Mouse (Mus musculus) left cerebral cortex, postnatal 14 days (tissue): ENCODE measurements around the gene Dhx34. TPM values are rescaled to one million over a fixed set of nuclear protein-coding genes. Genes with fewer than 3 reads are reported as not detected.

Experiments used
- DNase-seq, 2 experiments: peaks; one replicate each; pipeline ENCODE4 v3.0.0; 2021 to 2022; ENCODE audit warnings: low spot score in 2 of 2, mixed read lengths in 1 of 2
- intact Hi-C: fragments of 180-260 bp; cut with DNase I; formaldehyde crosslinking; loops from one replicate; pipeline ENCODE4 v1.15.1; 2025
- total RNA-seq, 2 experiments: library from RNA; stranded (reverse); gene quantifications; 2 replicates each; pipeline ENCODE4 v1.2.3; 2021

Gene Dhx34
- total RNA-seq, 2 experiments from 2014 or later, result 10.7 to 11.2 TPM

GRCm38 (mm10) chr7:16229869-16230268 is 8.0 kb upstream of the Dhx34 start:
- intact Hi-C loops, result loop anchor here (5.0 kb wide), 1 partner anchor 32 kb away; no protein-coding TSS in a partner anchor
- DNase-seq, result no peak

- no peak for DNase-seq
- intact Hi-C loops, result no loop called here
Measured at GRCm38 (mm10) chr7:16213986-16214385, 7.9 kb downstream of the Dhx34 start.

- no peak for DNase-seq
- intact Hi-C loops, result no loop called here
Measured at GRCm38 (mm10) chr7:16213196-16213595, 8.6 kb downstream of the Dhx34 start.

GRCm38 (mm10) chr7:16210862-16211365 is 10.9 kb downstream of the Dhx34 start:
- intact Hi-C loops, result no loop called here

GRCm38 (mm10) chr7:16208781-16209665 is 12.8 kb downstream of the Dhx34 start:
- intact Hi-C loops, result loop anchor here (10.0 kb wide), 1 partner anchor 166 kb away; no protein-coding TSS in a partner anchor
- DNase-seq, result no peak

More at GRCm38 (mm10) chr7:16210862-16211365, 10.9 kb downstream of the Dhx34 start:
- DNase-seq, result no peak

GRCm38 (mm10) chr7:16207496-16207895 is 14.3 kb downstream of the Dhx34 start:
- intact Hi-C loops, result loop anchor here (10.0 kb wide), 1 partner anchor 167 kb away; no protein-coding TSS in a partner anchor
- DNase-seq, result peak; percentile 32 to 60

- intact Hi-C loops, result loop anchor here (10.0 kb wide), 1 partner anchor 168 kb away; no protein-coding TSS in a partner anchor
- DNase-seq, result no peak
Measured at GRCm38 (mm10) chr7:16207076-16207475, 14.8 kb downstream of the Dhx34 start.

GRCm38 (mm10) chr7:16204791-16205190 is 17.0 kb downstream of the Dhx34 start:
- DNase-seq, result no peak
- intact Hi-C loops, result loop anchor here (10.0 kb wide), 1 partner anchor 170 kb away; no protein-coding TSS in a partner anchor

GRCm38 (mm10) chr7:16203505-16203903 is 18.3 kb downstream of the Dhx34 start:
- intact Hi-C loops, result loop anchor here (10.0 kb wide), 1 partner anchor 171 kb away; no protein-coding TSS in a partner anchor
- no peak for DNase-seq

GRCm38 (mm10) chr7:16202756-16203504 is 18.9 kb downstream of the Dhx34 start:
- intact Hi-C loops, result loop anchor here (10.0 kb wide), 1 partner anchor 172 kb away; no protein-coding TSS in a partner anchor
- DNase-seq, result no peak

- no peak for DNase-seq
- intact Hi-C loops, result loop anchor here (10.0 kb wide), 1 partner anchor 174 kb away; no protein-coding TSS in a partner anchor
Measured at GRCm38 (mm10) chr7:16201136-16201535, 20.7 kb downstream of the Dhx34 start.

- DNase-seq, result no peak
- intact Hi-C loops, result no loop called here
Measured at GRCm38 (mm10) chr7:16198540-16198939, 23.3 kb downstream of the Dhx34 start.

GRCm38 (mm10) chr7:16197166-16197565 is 24.7 kb downstream of the Dhx34 start:
- intact Hi-C loops, result no loop called here
- no peak for DNase-seq

- intact Hi-C loops, result no loop called here
- no peak for DNase-seq
Measured at GRCm38 (mm10) chr7:16196616-16197015, 25.2 kb downstream of the Dhx34 start.

GRCm38 (mm10) chr7:16193702-16194101 is 28.1 kb downstream of the Dhx34 start:
- no peak for DNase-seq
- intact Hi-C loops, result loop anchor here (2.0 kb wide), 1 partner anchor 69 kb away; no protein-coding TSS in a partner anchor

- intact Hi-C loops, result loop anchor here (2.0 kb wide), 1 partner anchor 70 kb away; no protein-coding TSS in a partner anchor
- DNase-seq, result peak; percentile 80 to 88
Measured at GRCm38 (mm10) chr7:16192315-16192714, 29.5 kb downstream of the Dhx34 start.

- intact Hi-C loops, result no loop called here
Measured at GRCm38 (mm10) chr7:16187494-16187893, 34.3 kb downstream of the Dhx34 start.

GRCm38 (mm10) chr7:16183663-16184062 is 38.2 kb downstream of the Dhx34 start:
- DNase-seq, result no peak

More at GRCm38 (mm10) chr7:16187494-16187893, 34.3 kb downstream of the Dhx34 start:
- no peak for DNase-seq

GRCm38 (mm10) chr7:16178114-16178513 is 43.7 kb downstream of the Dhx34 start:
- intact Hi-C loops, result no loop called here
- no peak for DNase-seq

More at GRCm38 (mm10) chr7:16183663-16184062, 38.2 kb downstream of the Dhx34 start:
- intact Hi-C loops, result no loop called here
